Mouse (Mus musculus) megakaryocyte progenitor cell, adult 5-6 weeks (primary cell): Measurements from ENCODE around the gene Atp6v0d1. TPM values are rescaled to one million over a fixed set of nuclear protein-coding genes. Genes with fewer than 3 reads are reported as not detected.
A peak's percentile ranks its signal among the peaks of the same experiment; 100 is the strongest.

ENCODE experiments used
- ATAC-seq: replicated peaks from 2 replicates; pipeline ENCODE4 v1.8.0; 2016; ENCODE audit warnings: mild to moderate bottlenecking, moderate TSS enrichment, inconsistent platforms; ENCODE audit not compliant: poor library complexity
- total RNA-seq, 2 experiments: library from RNA; stranded (forward) in 1 of 2; stranded (reverse) in 1 of 2; fragments of 157-497, 149-512 nt in 1 of 2; fragments of 200-1000 nt in 1 of 2; gene quantifications; 2 replicates each; pipeline versions ENCODE4 v1.2.3 to v1.2.4; 2015 to 2017

The Atp6v0d1 gene
- total RNA-seq, 2 experiments from 2014 or later: 56.6 to 142 TPM

- ATAC-seq: peak; percentile 87
Measured at GRCm38 (mm10) chr8:105542032-105542656, 23.7 kb downstream of the Atp6v0d1 start.

GRCm38 (mm10) chr8:105538940-105539339, 26.9 kb downstream of the Atp6v0d1 start:
- no peak for ATAC-seq

GRCm38 (mm10) chr8:105537011-105537677, 28.7 kb downstream of the Atp6v0d1 start:
- no peak for ATAC-seq

- no peak for ATAC-seq
Measured at GRCm38 (mm10) chr8:105536546-105536945, 29.3 kb downstream of the Atp6v0d1 start.

- peak; percentile 93 for ATAC-seq
Measured at GRCm38 (mm10) chr8:105533892-105534329, 31.9 kb downstream of the Atp6v0d1 start.

GRCm38 (mm10) chr8:105533439-105533838, 32.4 kb downstream of the Atp6v0d1 start:
- no peak for ATAC-seq

- peak; percentile 81 for ATAC-seq
Measured at GRCm38 (mm10) chr8:105531774-105532173, 34.1 kb downstream of the Atp6v0d1 start.

- ATAC-seq: no peak
Measured at GRCm38 (mm10) chr8:105529271-105529670, 36.6 kb downstream of the Atp6v0d1 start.

GRCm38 (mm10) chr8:105528206-105528605, 37.6 kb downstream of the Atp6v0d1 start:
- no peak for ATAC-seq

GRCm38 (mm10) chr8:105527110-105527509, 38.7 kb downstream of the Atp6v0d1 start:
- no peak for ATAC-seq

- no peak for ATAC-seq
Measured at GRCm38 (mm10) chr8:105522890-105523289, 43.0 kb downstream of the Atp6v0d1 start.

- no peak for ATAC-seq
Measured at GRCm38 (mm10) chr8:105521995-105522769, 43.7 kb downstream of the Atp6v0d1 start.

- ATAC-seq: no peak
Measured at GRCm38 (mm10) chr8:105521061-105521460, 44.8 kb downstream of the Atp6v0d1 start.

GRCm38 (mm10) chr8:105520521-105520920, 45.3 kb downstream of the Atp6v0d1 start:
- ATAC-seq: no peak

GRCm38 (mm10) chr8:105519591-105519990, 46.3 kb downstream of the Atp6v0d1 start:
- no peak for ATAC-seq

GRCm38 (mm10) chr8:105518436-105519313, 47.2 kb downstream of the Atp6v0d1 start, which contains the start of gene Hsd11b2:
TSS of gene Hsd11b2 (plus strand) at chr8:105518755.
- ATAC-seq: peak; percentile 38

- ATAC-seq: no peak
Measured at GRCm38 (mm10) chr8:105517346-105517745, 48.5 kb downstream of the Atp6v0d1 start.

GRCm38 (mm10) chr8:105516018-105516645, 49.7 kb downstream of the Atp6v0d1 start:
- ATAC-seq: peak; percentile 87

- no peak for ATAC-seq
Measured at GRCm38 (mm10) chr8:105514656-105515055, 51.2 kb downstream of the Atp6v0d1 start.

- ATAC-seq: no peak
Measured at GRCm38 (mm10) chr8:105514194-105514593, 51.7 kb downstream of the Atp6v0d1 start.
